Mouse (Mus musculus): ENCODE results near the gene Hrc.

GRCm38 (mm10) chr7:45342081-45342480, 7.0 kb downstream of the Hrc start:
- TF ChIP-seq GATA1 (IDR thresholded peaks at IDR 0.05; ENCODE audit: low read length) (no peak), TAL1 (IDR thresholded peaks at IDR 0.05; ENCODE audit: low read length) (no peak)
